Mouse (Mus musculus): ENCODE data around the gene Col9a1. TPM values are rescaled to one million over a fixed set of nuclear protein-coding genes. Genes with fewer than 3 reads are reported as not detected.
A peak's percentile ranks its signal among the peaks of the same experiment; 100 is the strongest.

Col9a1 gene
- 43.8 and 53.2 TPM in 2 replicates for polyA plus RNA-seq (2014; fragmentation: Nextera tagmentation; extraction: Ambion mirVana)

- WGBS = 83% methylated on average over 6 of the region's 6 CpGs
- H3K9me3 ChIP-seq (replicated peaks; ENCODE audit: control insufficient read depth, low read length) = no peaks in the 10 kb centered on the region
- H3K4me3 ChIP-seq (ENCODE audit: low read depth, low read length) = no peak within 1 kb of the TSS
- no peaks in the 10 kb centered on the region for H3K4me1 ChIP-seq (ENCODE audit: control insufficient read depth, insufficient read depth, low read length)
- ATAC-seq (replicated peaks; ENCODE audit: insufficient number of reproducible peaks, low FRiP score, low TSS enrichment, low read depth) (no peak), DNase-seq (ENCODE audit: low spot score) (no peak)
- H3K4me2 ChIP-seq (ENCODE audit: low read depth, low read length) = no peak within 1 kb of the TSS
- H3K36me3 ChIP-seq (replicated peaks; ENCODE audit: control insufficient read depth, insufficient read depth, low read depth, low read length) = no peaks in the 10 kb centered on the region
- H3K27ac ChIP-seq (replicated peaks; ENCODE audit: low read depth, low read length) = no peak within 1 kb of the TSS
- H3K27me3 ChIP-seq (ENCODE audit: control insufficient read depth, insufficient read depth, low read length) = no peaks in the 10 kb centered on the region
- H3K9ac ChIP-seq (replicated peaks; ENCODE audit: low read length) = no peak within 1 kb of the TSS
Measured at GRCm38 (mm10) chr1:24177224-24177851, at the start of gene Col9a1. Col9a1 (plus strand) TSS chr1:24177610.

- 62% methylated on average over 6 of the region's 6 CpGs for WGBS
- Histone ChIP-seq H3K9me3 (replicated peaks; ENCODE audit: control insufficient read depth, low read length) (no peaks in the 10 kb centered on the region), H3K36me3 (replicated peaks; ENCODE audit: control insufficient read depth, insufficient read depth, low read depth, low read length) (no peaks in the 10 kb centered on the region), H3K4me2 (ENCODE audit: low read depth, low read length) (no peak overlapping the region), H3K4me1 (ENCODE audit: control insufficient read depth, insufficient read depth, low read length) (no peaks in the 10 kb centered on the region), H3K9ac (replicated peaks; ENCODE audit: low read length) (no peak overlapping the region), H3K27me3 (ENCODE audit: control insufficient read depth, insufficient read depth, low read length) (no peaks in the 10 kb centered on the region), H3K27ac (replicated peaks; ENCODE audit: low read depth, low read length) (no peak overlapping the region), H3K4me3 (ENCODE audit: low read depth, low read length) (no peak overlapping the region)
- no peak for ATAC-seq (replicated peaks; ENCODE audit: insufficient number of reproducible peaks, low FRiP score, low TSS enrichment, low read depth)
- DNase-seq (ENCODE audit: low spot score) = no peak
Measured at GRCm38 (mm10) chr1:24127866-24128265, 49.5 kb upstream of the Col9a1 start.

GRCm38 (mm10) chr1:24133853-24134252 lies 43.6 kb upstream of the Col9a1 start:
- Histone ChIP-seq H3K27ac (replicated peaks; ENCODE audit: low read depth, low read length) (no peak overlapping the region), H3K4me1 (ENCODE audit: control insufficient read depth, insufficient read depth, low read length) (no peaks in the 10 kb centered on the region), H3K4me2 (ENCODE audit: low read depth, low read length) (0 out of 2 replicates have a peak overlapping the region, but pooled peaks have one; percentile 5), H3K4me3 (ENCODE audit: low read depth, low read length) (no peak overlapping the region), H3K27me3 (ENCODE audit: control insufficient read depth, insufficient read depth, low read length) (no peaks in the 10 kb centered on the region), H3K9me3 (replicated peaks; ENCODE audit: control insufficient read depth, low read length) (no peaks in the 10 kb centered on the region), H3K9ac (replicated peaks; ENCODE audit: low read length) (no peak overlapping the region), H3K36me3 (replicated peaks; ENCODE audit: control insufficient read depth, insufficient read depth, low read depth, low read length) (no peaks in the 10 kb centered on the region)
- WGBS = 42% methylated on average over 19 of the region's 19 CpGs
- ATAC-seq (replicated peaks; ENCODE audit: insufficient number of reproducible peaks, low FRiP score, low TSS enrichment, low read depth) (no peak), DNase-seq (ENCODE audit: low spot score) (no peak)

GRCm38 (mm10) chr1:24134792-24135191 lies 42.6 kb upstream of the Col9a1 start:
- no peaks in the 10 kb centered on the region for H3K9me3 ChIP-seq (replicated peaks; ENCODE audit: control insufficient read depth, low read length)
- H3K4me2 ChIP-seq (ENCODE audit: low read depth, low read length) = no peak overlapping the region
- no peaks in the 10 kb centered on the region for H3K36me3 ChIP-seq (replicated peaks; ENCODE audit: control insufficient read depth, insufficient read depth, low read depth, low read length)
- no peak overlapping the region for H3K27ac ChIP-seq (replicated peaks; ENCODE audit: low read depth, low read length)
- H3K27me3 ChIP-seq (ENCODE audit: control insufficient read depth, insufficient read depth, low read length) = no peaks in the 10 kb centered on the region
- no peak overlapping the region for H3K4me3 ChIP-seq (ENCODE audit: low read depth, low read length)
- DNase-seq (ENCODE audit: low spot score) (peak; percentile 78), ATAC-seq (replicated peaks; ENCODE audit: insufficient number of reproducible peaks, low FRiP score, low TSS enrichment, low read depth) (peak; percentile 39; the same call in 1 of the 2 replicates)
- H3K9ac ChIP-seq (replicated peaks; ENCODE audit: low read length) = no peak overlapping the region
- 3% methylated on average over 1 of the region's 1 CpGs for WGBS
- no peaks in the 10 kb centered on the region for H3K4me1 ChIP-seq (ENCODE audit: control insufficient read depth, insufficient read depth, low read length)

GRCm38 (mm10) chr1:24137133-24137532 lies 40.3 kb upstream of the Col9a1 start:
- Histone ChIP-seq H3K9ac (replicated peaks; ENCODE audit: low read length) (no peak overlapping the region), H3K4me3 (ENCODE audit: low read depth, low read length) (no peak overlapping the region), H3K36me3 (replicated peaks; ENCODE audit: control insufficient read depth, insufficient read depth, low read depth, low read length) (no peaks in the 10 kb centered on the region), H3K27ac (replicated peaks; ENCODE audit: low read depth, low read length) (no peak overlapping the region), H3K27me3 (ENCODE audit: control insufficient read depth, insufficient read depth, low read length) (no peaks in the 10 kb centered on the region), H3K4me1 (ENCODE audit: control insufficient read depth, insufficient read depth, low read length) (no peaks in the 10 kb centered on the region), H3K9me3 (replicated peaks; ENCODE audit: control insufficient read depth, low read length) (no peaks in the 10 kb centered on the region), H3K4me2 (ENCODE audit: low read depth, low read length) (no peak overlapping the region)
- no peak for ATAC-seq (replicated peaks; ENCODE audit: insufficient number of reproducible peaks, low FRiP score, low TSS enrichment, low read depth)
- DNase-seq (ENCODE audit: low spot score) = peak; percentile 74
- 6% methylated on average over 3 of the region's 3 CpGs for WGBS

GRCm38 (mm10) chr1:24140555-24140954 lies 36.9 kb upstream of the Col9a1 start:
- Histone ChIP-seq H3K4me2 (ENCODE audit: low read depth, low read length) (no peak overlapping the region), H3K36me3 (replicated peaks; ENCODE audit: control insufficient read depth, insufficient read depth, low read depth, low read length) (no peaks in the 10 kb centered on the region), H3K27ac (replicated peaks; ENCODE audit: low read depth, low read length) (no peak overlapping the region), H3K9ac (replicated peaks; ENCODE audit: low read length) (no peak overlapping the region), H3K4me3 (ENCODE audit: low read depth, low read length) (no peak overlapping the region), H3K27me3 (ENCODE audit: control insufficient read depth, insufficient read depth, low read length) (no peaks in the 10 kb centered on the region), H3K9me3 (replicated peaks; ENCODE audit: control insufficient read depth, low read length) (no peaks in the 10 kb centered on the region), H3K4me1 (ENCODE audit: control insufficient read depth, insufficient read depth, low read length) (no peaks in the 10 kb centered on the region)
- 73% methylated on average over 6 of the region's 6 CpGs for WGBS
- DNase-seq (ENCODE audit: low spot score) (no peak), ATAC-seq (replicated peaks; ENCODE audit: insufficient number of reproducible peaks, low FRiP score, low TSS enrichment, low read depth) (no peak)

- Histone ChIP-seq H3K27me3 (ENCODE audit: control insufficient read depth, insufficient read depth, low read length) (no peaks in the 10 kb centered on the region), H3K9ac (replicated peaks; ENCODE audit: low read length) (no peak overlapping the region), H3K27ac (replicated peaks; ENCODE audit: low read depth, low read length) (no peak overlapping the region), H3K4me2 (ENCODE audit: low read depth, low read length) (no peak overlapping the region), H3K9me3 (replicated peaks; ENCODE audit: control insufficient read depth, low read length) (no peaks in the 10 kb centered on the region), H3K4me1 (ENCODE audit: control insufficient read depth, insufficient read depth, low read length) (no peaks in the 10 kb centered on the region), H3K36me3 (replicated peaks; ENCODE audit: control insufficient read depth, insufficient read depth, low read depth, low read length) (no peaks in the 10 kb centered on the region), H3K4me3 (ENCODE audit: low read depth, low read length) (no peak overlapping the region)
- ATAC-seq (replicated peaks; ENCODE audit: insufficient number of reproducible peaks, low FRiP score, low TSS enrichment, low read depth) (no peak), DNase-seq (ENCODE audit: low spot score) (no peak)
- 81% methylated on average over 8 of the region's 8 CpGs for WGBS
Measured at GRCm38 (mm10) chr1:24143504-24143903, 33.9 kb upstream of the Col9a1 start.

GRCm38 (mm10) chr1:24157751-24158150 lies 19.7 kb upstream of the Col9a1 start:
- Histone ChIP-seq H3K36me3 (replicated peaks; ENCODE audit: control insufficient read depth, insufficient read depth, low read depth, low read length) (no peaks in the 10 kb centered on the region), H3K9ac (replicated peaks; ENCODE audit: low read length) (no peak overlapping the region), H3K4me2 (ENCODE audit: low read depth, low read length) (no peak overlapping the region), H3K4me1 (ENCODE audit: control insufficient read depth, insufficient read depth, low read length) (no peaks in the 10 kb centered on the region), H3K4me3 (ENCODE audit: low read depth, low read length) (no peak overlapping the region), H3K9me3 (replicated peaks; ENCODE audit: control insufficient read depth, low read length) (no peaks in the 10 kb centered on the region), H3K27ac (replicated peaks; ENCODE audit: low read depth, low read length) (no peak overlapping the region), H3K27me3 (ENCODE audit: control insufficient read depth, insufficient read depth, low read length) (no peaks in the 10 kb centered on the region)
- DNase-seq (ENCODE audit: low spot score) (no peak), ATAC-seq (replicated peaks; ENCODE audit: insufficient number of reproducible peaks, low FRiP score, low TSS enrichment, low read depth) (no peak)
- WGBS = 90% methylated on average over 5 of the region's 5 CpGs
